Mouse (Mus musculus) liver, postnatal 0 days (tissue): ENCODE measurements around the gene Polr2l. TPM values are rescaled to one million over a fixed set of nuclear protein-coding genes. Genes with fewer than 3 reads are reported as not detected.

Experiments
- ATAC-seq: fragments of 200-750 bp; cut with Nextera tagmentation; 2 replicates; pipeline ENCODE4 v1.8.0; 2017; ENCODE audit warnings: mild to moderate bottlenecking, moderate library complexity
- DNase-seq: peaks from one replicate; pipeline ENCODE4 v3.0.0-alpha.2; 2016
- H3K27ac ChIP-seq: fragments of 300-500 bp; sonication (generic); 2 replicates; pipeline ENCODE4 v1.5.1; 2014; ENCODE audit warnings: antibody characterized with exemption, moderate library complexity, mild to moderate bottlenecking, low read depth
- H3K27me3 ChIP-seq: fragments of 300-500 bp; sonication (generic); 2 replicates; pipeline ENCODE4 v1.6.1; 2014; ENCODE audit warnings: low read length, control low read depth, mixed read lengths; ENCODE audit not compliant: insufficient read depth
- H3K36me3 ChIP-seq: fragments of 300-500 bp; sonication (generic); replicated peaks from 2 replicates; pipeline ENCODE4 v1.6.1; 2014; ENCODE audit warnings: mild to moderate bottlenecking, control low read depth, low read length, moderate library complexity, mixed read lengths; ENCODE audit not compliant: insufficient read depth
- H3K4me1 ChIP-seq: fragments of 300-500 bp; sonication (generic); 2 replicates; pipeline ENCODE4 v1.6.1; 2014; ENCODE audit warnings: antibody characterized with exemption, mild to moderate bottlenecking, control low read depth; ENCODE audit not compliant: insufficient read depth
- H3K4me2 ChIP-seq: fragments of 300-500 bp; sonication (generic); 2 replicates; pipeline ENCODE4 v1.6.1; 2014; ENCODE audit warnings: low read depth, mild to moderate bottlenecking, low read length, moderate library complexity, mixed read lengths
- H3K4me3 ChIP-seq: fragments of 300-500 bp; sonication (generic); 2 replicates; pipeline ENCODE4 v1.5.1; 2014; ENCODE audit warnings: low read depth, low read length
- H3K9ac ChIP-seq: fragments of 300-500 bp; sonication (generic); replicated peaks from 2 replicates; pipeline ENCODE4 v1.6.1; 2014; ENCODE audit warnings: mild to moderate bottlenecking, moderate library complexity
- H3K9me3 ChIP-seq: fragments of 300-500 bp; sonication (generic); 2 replicates; pipeline ENCODE4 v1.6.1; 2016; ENCODE audit warnings: mild to moderate bottlenecking, control low read depth, low read length, mixed read lengths
- CTCF ChIP-seq: sonication (generic); IDR thresholded peaks from 2 replicates; pipeline ENCODE4 v1.5.1; 2016; ENCODE audit warnings: antibody characterized with exemption, low read depth
- EP300 ChIP-seq: IDR thresholded peaks from 2 replicates; pipeline ENCODE4 v1.6.1; 2016; ENCODE audit warnings: antibody characterized with exemption, low read depth, mild to moderate bottlenecking
- WGBS: fragments of 180-500 bp; shearing (Covaris S2); extraction: QIAGEN DNeasy Blood & Tissue Kit; methylation state at CpG from one replicate; pipeline ENCODE4 v1.1.7; 2014; ENCODE audit not compliant: insufficient replicate concordance; 5-methylcytosine and 5-hydroxymethylcytosine counted together
- polyA plus RNA-seq: library from polyadenylated mRNA; unstranded; fragments of >200 nt; fragmentation: Nextera tagmentation; extraction: Ambion mirVana; gene quantifications from 2 replicates; pipeline ENCODE4 v1.2.1, GENCODE M21; 2015

The Polr2l gene
- polyA plus RNA-seq, 1 experiment from 2014 or later: 45.1 TPM

DNA sequence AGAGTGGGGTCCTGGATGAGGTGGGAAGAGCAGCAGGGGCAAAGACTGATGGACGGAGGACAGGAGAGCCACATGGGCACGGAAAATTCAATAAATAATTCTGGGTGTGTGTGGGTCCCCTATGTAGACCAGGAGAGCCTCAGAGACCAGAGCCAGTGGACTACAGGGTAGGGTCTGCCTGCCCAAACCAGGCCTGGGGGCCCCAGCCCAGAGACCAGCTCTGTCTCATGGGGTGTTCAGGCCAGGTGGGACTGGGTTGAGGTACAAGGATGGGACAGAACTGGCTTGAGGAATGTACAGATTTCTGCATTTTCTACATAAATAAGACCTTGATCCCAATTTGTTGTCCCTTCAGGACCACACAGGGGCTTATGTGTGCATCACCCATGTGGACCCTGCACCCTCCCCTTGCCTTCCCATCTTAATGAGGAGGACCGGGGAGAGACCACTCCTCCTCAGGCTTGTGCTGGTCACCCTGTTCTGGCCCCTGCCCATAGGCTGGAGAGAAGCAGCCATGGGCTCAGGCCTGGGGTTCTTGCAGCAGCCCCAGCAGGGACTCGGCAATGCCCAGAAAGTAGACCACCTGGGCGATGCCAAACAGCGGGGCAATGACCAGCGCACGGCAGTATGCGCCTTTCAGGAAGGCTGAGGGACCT lies 44.2 kb downstream of the Polr2l start:
- Histone ChIP-seq H3K36me3 (peaks cover 25% of the 10 kb centered on the region), H3K27me3 (no peaks in the 10 kb centered on the region), H3K27ac (no peak overlapping the region), H3K9ac (no peak overlapping the region), H3K9me3 (no peaks in the 10 kb centered on the region), H3K4me3 (no peak overlapping the region), H3K4me1 (peaks cover 27% of the 10 kb centered on the region), H3K4me2 (no peak overlapping the region)
- TF ChIP-seq CTCF (no peak), EP300 (no peak)
- no peak for DNase-seq
- no peak for ATAC-seq
- 86% methylated on average over 9 of the region's 9 CpGs for WGBS

DNA sequence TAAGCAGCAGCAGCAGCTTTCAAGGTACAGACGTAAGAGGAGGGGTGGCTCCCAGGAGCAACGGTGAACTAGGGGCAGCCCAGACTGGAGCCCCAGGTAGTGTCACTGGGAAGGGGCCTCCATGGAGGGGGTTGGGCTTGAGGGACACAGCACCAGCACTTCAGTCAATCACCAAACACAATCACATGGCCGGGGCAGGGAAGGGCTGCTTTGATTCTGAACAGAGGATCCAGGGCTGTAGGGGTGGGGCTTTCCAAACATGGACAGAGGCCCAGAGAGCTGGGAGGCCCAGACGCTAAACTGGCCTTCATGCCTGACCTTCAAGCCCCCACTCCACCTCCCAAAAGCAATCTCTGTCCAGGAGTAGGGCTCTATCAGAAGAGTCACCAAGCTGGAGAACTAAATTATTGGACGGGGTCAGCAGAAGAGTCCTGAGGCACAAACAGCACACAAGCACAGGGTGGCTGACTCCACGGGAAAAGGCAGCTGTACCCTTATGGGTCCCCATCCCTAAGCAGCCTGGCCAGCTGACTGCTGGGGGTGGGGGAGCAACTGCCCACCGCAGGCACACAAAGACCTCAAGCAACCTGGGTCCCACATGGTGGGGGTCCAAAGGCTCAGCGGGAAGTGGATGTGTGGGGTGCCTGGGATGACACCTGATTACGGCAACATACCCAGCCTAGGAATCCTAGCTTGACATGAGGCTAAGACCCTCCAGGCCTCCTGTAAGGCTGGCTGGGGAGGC lies 44.9 kb downstream of the Polr2l start:
- WGBS: 65% methylated on average over 9 of the region's 9 CpGs
- Histone ChIP-seq H3K9me3 (no peaks in the 10 kb centered on the region), H3K27me3 (no peaks in the 10 kb centered on the region), H3K4me1 (peaks cover 23% of the 10 kb centered on the region), H3K36me3 (peaks cover 25% of the 10 kb centered on the region), H3K27ac (no peak overlapping the region), H3K4me3 (no peak overlapping the region), H3K4me2 (no peak overlapping the region), H3K9ac (no peak overlapping the region)
- TF ChIP-seq EP300 (no peak), CTCF (no peak)
- ATAC-seq (no peak), DNase-seq (no peak)

DNA sequence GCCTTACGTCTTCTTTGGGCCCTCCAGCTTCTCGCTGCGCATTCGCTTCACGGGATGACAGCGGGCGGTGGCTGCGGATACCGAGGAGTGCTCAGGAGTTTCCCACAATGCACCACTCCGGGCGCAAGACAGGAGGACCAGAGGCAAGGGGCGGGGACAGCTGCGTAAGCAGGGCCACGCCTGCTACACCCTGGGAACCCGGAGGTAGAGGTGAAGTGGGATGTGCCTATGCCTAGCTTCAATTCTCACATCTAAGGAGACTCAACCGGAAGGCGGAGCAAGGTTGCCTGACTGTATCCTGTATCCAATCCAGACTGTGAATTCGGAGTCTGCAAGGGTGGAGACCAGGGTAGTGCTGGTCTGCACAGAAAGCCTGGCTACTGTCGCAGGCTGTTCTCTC lies 45.6 kb downstream of the Polr2l start, which contains the start of gene Cend1:
Gene Cend1, minus strand, starts transcription at position 182 of the 400 bp plus-strand sequence.
- WGBS: 17% methylated on average over 18 of the region's 19 CpGs
- H3K9ac ChIP-seq: no peak within 1 kb of the TSS

DNA sequence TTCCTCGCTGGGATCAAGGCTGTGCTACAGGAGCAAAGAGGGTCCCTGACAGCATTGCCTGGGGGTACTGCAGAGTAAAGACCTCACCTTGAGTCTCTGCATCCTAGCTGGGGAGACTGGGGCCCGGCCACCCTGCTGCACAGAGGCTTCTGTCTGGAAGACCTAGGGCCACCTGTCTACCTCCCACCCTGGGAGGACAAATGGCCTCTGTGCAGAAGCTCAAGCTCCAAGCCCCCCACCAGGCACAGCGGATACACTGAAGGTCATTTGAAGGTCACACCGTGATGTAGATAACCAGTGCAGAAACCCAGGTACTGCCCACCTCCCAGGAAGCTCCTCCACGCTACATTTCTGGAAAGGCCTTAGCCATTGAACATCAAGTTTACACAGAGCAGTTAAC lies 46.2 kb downstream of the Polr2l start:
- WGBS: 63% methylated on average over 5 of the region's 5 CpGs
- Histone ChIP-seq H3K4me1 (peaks cover 10% of the 10 kb centered on the region), H3K27me3 (no peaks in the 10 kb centered on the region), H3K4me3 (no peak overlapping the region), H3K27ac (no peak overlapping the region), H3K4me2 (no peak overlapping the region), H3K9ac (no peak overlapping the region), H3K36me3 (peaks cover 22% of the 10 kb centered on the region), H3K9me3 (no peaks in the 10 kb centered on the region)
- ATAC-seq (no peak), DNase-seq (no peak)
- TF ChIP-seq EP300: no peak
- TF ChIP-seq CTCF: no peak

More for the DNA sequence above, 45.6 kb downstream of the Polr2l start, which contains the start of gene Cend1:
- H3K36me3 ChIP-seq: peaks cover 25% of the 10 kb centered on the region
- no peak within 1 kb of the TSS for H3K4me3 ChIP-seq
- H3K27ac ChIP-seq: no peak within 1 kb of the TSS
- no peaks in the 10 kb centered on the region for H3K9me3 ChIP-seq
- no peak within 1 kb of the TSS for H3K4me2 ChIP-seq
- H3K4me1 ChIP-seq: peaks cover 16% of the 10 kb centered on the region
- TF ChIP-seq CTCF (no peak), EP300 (no peak)
- no peaks in the 10 kb centered on the region for H3K27me3 ChIP-seq
- ATAC-seq: 0 out of 2 replicates have a peak, but pooled peaks have one; percentile 22
- DNase-seq: peak; percentile 56

DNA sequence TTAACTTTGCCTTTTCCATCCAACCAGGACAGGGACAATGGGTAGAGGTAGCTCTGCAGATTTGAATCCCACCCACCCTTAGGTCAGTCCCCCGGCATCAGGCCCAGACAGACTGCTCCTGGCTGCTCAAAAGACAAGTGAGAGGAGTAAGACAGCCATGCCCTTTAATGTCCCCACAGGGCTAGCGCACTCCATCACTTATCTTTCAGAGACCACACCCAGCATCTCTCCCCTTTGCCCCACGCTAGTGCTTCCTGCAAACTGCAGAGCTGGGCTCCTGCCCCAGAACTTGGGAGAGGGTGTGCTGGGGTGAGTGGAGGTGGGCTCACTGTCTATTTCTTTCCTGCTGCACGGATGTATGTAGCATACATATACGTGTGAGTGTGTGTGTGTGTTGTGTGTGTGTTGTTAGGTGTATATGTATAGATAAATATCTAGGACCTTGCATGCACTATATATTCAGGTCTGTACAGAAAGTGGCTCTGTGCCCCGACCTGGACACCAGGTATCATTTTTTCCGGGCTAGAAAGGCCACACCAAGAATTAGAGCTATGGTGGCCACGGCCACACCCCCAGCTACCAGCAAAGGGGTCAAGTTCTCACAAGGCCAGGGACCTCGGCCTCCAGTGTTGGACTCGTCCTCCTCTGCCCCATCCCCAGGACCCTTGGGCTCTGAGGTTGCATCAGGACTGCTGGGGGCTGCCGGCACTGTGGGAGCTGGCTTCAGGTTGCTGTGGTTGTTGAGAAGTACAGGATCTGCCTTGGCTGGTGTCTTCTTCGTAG lies 47.8 kb downstream of the Polr2l start:
- H3K4me1 ChIP-seq: peaks cover 3% of the 10 kb centered on the region
- no peak overlapping the region for H3K4me2 ChIP-seq
- TF ChIP-seq CTCF (no peak), EP300 (no peak)
- H3K27me3 ChIP-seq: no peaks in the 10 kb centered on the region
- ATAC-seq (no peak), DNase-seq (no peak)
- H3K4me3 ChIP-seq: no peak overlapping the region
- H3K36me3 ChIP-seq: peaks cover 11% of the 10 kb centered on the region
- 75% methylated on average over 12 of the region's 12 CpGs for WGBS
- no peaks in the 10 kb centered on the region for H3K9me3 ChIP-seq
- H3K9ac ChIP-seq: no peak overlapping the region
- no peak overlapping the region for H3K27ac ChIP-seq

DNA sequence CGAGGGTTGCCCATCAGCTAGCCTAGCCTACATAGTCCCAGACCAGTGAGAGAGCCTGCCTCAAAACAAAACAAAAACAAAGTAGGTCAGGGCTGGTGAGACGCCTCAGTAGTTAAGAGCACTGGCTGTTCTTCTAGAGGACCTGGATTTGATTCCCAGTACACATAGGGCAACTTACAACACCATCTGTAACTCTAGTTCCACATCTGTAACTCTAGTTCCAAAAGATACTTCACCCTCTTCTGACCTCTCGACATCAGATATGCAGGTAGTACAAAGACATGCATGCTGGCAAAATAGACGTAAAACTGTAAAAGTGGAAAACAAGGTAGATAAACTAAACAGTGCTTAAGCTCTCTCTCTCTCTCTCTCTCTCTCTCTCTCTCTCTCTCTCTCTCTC lies 51.1 kb downstream of the Polr2l start:
- Histone ChIP-seq H3K27me3 (no peaks in the 10 kb centered on the region), H3K4me2 (no peak overlapping the region), H3K9me3 (no peaks in the 10 kb centered on the region), H3K27ac (no peak overlapping the region), H3K4me1 (peaks cover 9% of the 10 kb centered on the region), H3K9ac (no peak overlapping the region), H3K4me3 (no peak overlapping the region), H3K36me3 (no peaks in the 10 kb centered on the region)
- TF ChIP-seq EP300 (no peak), CTCF (no peak)
- no peak for DNase-seq
- no peak for ATAC-seq
- WGBS: 64% methylated on average over 4 of the region's 4 CpGs

Other genes starting within 250 kb of the Polr2l start
- gene Phrf1, start 246.3 kb downstream of the Polr2l start, polyA plus RNA-seq: 10.8 and 14.3 TPM in 2 replicates
- 22.9 and 25.4 TPM in 2 replicates for gene Irf7, start 208.7 kb downstream of the Polr2l start, polyA plus RNA-seq
- gene Cdhr5, start 198.3 kb downstream of the Polr2l start, polyA plus RNA-seq: 1.1 and 1.3 TPM in 2 replicates
- not detected in 2 replicates for gene Sct, start 196.0 kb downstream of the Polr2l start, polyA plus RNA-seq
- not detected in 2 replicates for gene Drd4, start 183.1 kb downstream of the Polr2l start, polyA plus RNA-seq
- 10.7 and 11.9 TPM in 2 replicates for gene Deaf1, start 147.4 kb downstream of the Polr2l start, polyA plus RNA-seq
- gene Tmem80, start 147.4 kb downstream of the Polr2l start, polyA plus RNA-seq: 9.2 and 11.9 TPM in 2 replicates
- 22.2 and 25.4 TPM in 2 replicates for gene Eps8l2, start 136.3 kb downstream of the Polr2l start, polyA plus RNA-seq
- gene Taldo1, start 82.9 kb downstream of the Polr2l start, polyA plus RNA-seq: 246 and 265 TPM in 2 replicates
- gene Gatd1, start 61.0 kb downstream of the Polr2l start, polyA plus RNA-seq: 17.4 and 18.2 TPM in 2 replicates
- gene Cend1, start 45.6 kb downstream of the Polr2l start, polyA plus RNA-seq: not detected in 2 replicates
- gene Slc25a22, start 37.2 kb downstream of the Polr2l start, polyA plus RNA-seq: 38.4 and 41.6 TPM in 2 replicates
- gene Pidd1, start 31.1 kb downstream of the Polr2l start, polyA plus RNA-seq: 3.6 and 4.3 TPM in 2 replicates
- 861 and 865 TPM in 2 replicates for gene Rplp2, start 27.8 kb downstream of the Polr2l start, polyA plus RNA-seq
- 47.1 and 51.3 TPM in 2 replicates for gene Pnpla2, start 19.9 kb downstream of the Polr2l start, polyA plus RNA-seq
- 6.3 and 7.3 TPM in 2 replicates for gene Cracr2b, start 14.0 kb downstream of the Polr2l start, polyA plus RNA-seq
- gene Cd151, start 7.7 kb downstream of the Polr2l start, polyA plus RNA-seq: 5.1 and 6.6 TPM in 2 replicates
- gene Tspan4, start 108 bp upstream of the Polr2l start, polyA plus RNA-seq: 72.2 and 77.0 TPM in 2 replicates
- gene Chid1, start 64.7 kb upstream of the Polr2l start, polyA plus RNA-seq: 12.6 and 14.7 TPM in 2 replicates
- gene Ap2a2, start 87.0 kb upstream of the Polr2l start, polyA plus RNA-seq: 27.8 and 33.8 TPM in 2 replicates
- gene Muc6, start 180.2 kb upstream of the Polr2l start, polyA plus RNA-seq: 0.71 and 0.81 TPM in 2 replicates
- gene Muc2, start 215.2 kb upstream of the Polr2l start, polyA plus RNA-seq: 0.12 TPM in 1 of 2 replicates, not detected in the other